Mouse (Mus musculus) adrenal gland, adult 18-20 months (tissue): Measurements from ENCODE around the gene Arid1a. TPM values are rescaled to one million over a fixed set of nuclear protein-coding genes. Genes with fewer than 3 reads are reported as not detected.

ENCODE experiments used
- microRNA-seq, 2 experiments: library from miRNA; unstranded; fragments of <30 nt; microRNA quantifications; one replicate each; pipeline ENCODE4 v1.2.0; 2021; ENCODE audit warnings: borderline number of aligned reads in 2 of 2
- total RNA-seq, 2 experiments: library from RNA; stranded (reverse); gene quantifications; 1 replicate in 1 of 2; 2 replicates in 1 of 2; pipeline ENCODE4 v1.2.3; 2021

Gene Arid1a
- total RNA-seq, 2 experiments from 2014 or later, result 37.9 to 43.6 TPM

Small RNA genes within 50 kb of the gene (microRNA-seq; reads per million reads assigned to microRNA genes)
- gene Mir7227, result 0 reads per million in 2 experiments

Other genes starting within 250 kb of the Arid1a start
- under 1 TPM; 0.42 to 0.99 TPM for gene Kdf1, start 237.8 kb downstream of the Arid1a start, total RNA-seq
- 100 to 1,000 TPM; 148 to 172 TPM for gene Nudc, start 210.8 kb downstream of the Arid1a start, total RNA-seq
- gene Nr0b2, start 203.4 kb downstream of the Arid1a start, total RNA-seq, result 10 to 100 TPM; 48.6 to 60.7 TPM
- gene Gpatch3, start 182.0 kb downstream of the Arid1a start, total RNA-seq, result 1 to 10 TPM; 5.7 to 7.2 TPM
- 10 to 100 TPM; 16.2 to 16.4 TPM for gene Gpn2, start 172.4 kb downstream of the Arid1a start, total RNA-seq
- gene Sfn, start 154.6 kb downstream of the Arid1a start, total RNA-seq, result 1 to 10 TPM; 1.4 to 1.9 TPM
- gene Zdhhc18, start 106.6 kb downstream of the Arid1a start, total RNA-seq, result 10 to 100 TPM; 19.6 to 34.5 TPM
- gene Pigv, start 84.1 kb downstream of the Arid1a start, total RNA-seq, result 10 to 100 TPM; 16.3 to 20.4 TPM
- 10 to 100 TPM; 11.1 to 17.2 TPM for gene Rps6ka1, start 131.0 kb upstream of the Arid1a start, total RNA-seq
- gene Hmgn2, start 211.9 kb upstream of the Arid1a start, total RNA-seq, result 100 to 1,000 TPM in 1 of 2 experiments, 10 to 100 TPM in 1; 79.3 to 181 TPM
- 10 to 100 TPM; 39.1 to 46.2 TPM for gene Dhdds, start 244.1 kb upstream of the Arid1a start, total RNA-seq